Mouse (Mus musculus) spleen, postnatal 14 days (tissue): Measurements from ENCODE around the gene Tm2d1.
A peak's percentile ranks its signal among the peaks of the same experiment; 100 is the strongest.

ENCODE experiments used
- DNase-seq, 2 experiments: peaks; one replicate each; pipeline ENCODE4 v3.0.0; 2021 to 2022; ENCODE audit warnings: low spot score in 2 of 2

Gene Tm2d1

GRCm38 (mm10) chr4:98322223-98322622 lies 60.9 kb downstream of the Tm2d1 start:
- peak; percentile 70 to 80 for DNase-seq

DNA sequence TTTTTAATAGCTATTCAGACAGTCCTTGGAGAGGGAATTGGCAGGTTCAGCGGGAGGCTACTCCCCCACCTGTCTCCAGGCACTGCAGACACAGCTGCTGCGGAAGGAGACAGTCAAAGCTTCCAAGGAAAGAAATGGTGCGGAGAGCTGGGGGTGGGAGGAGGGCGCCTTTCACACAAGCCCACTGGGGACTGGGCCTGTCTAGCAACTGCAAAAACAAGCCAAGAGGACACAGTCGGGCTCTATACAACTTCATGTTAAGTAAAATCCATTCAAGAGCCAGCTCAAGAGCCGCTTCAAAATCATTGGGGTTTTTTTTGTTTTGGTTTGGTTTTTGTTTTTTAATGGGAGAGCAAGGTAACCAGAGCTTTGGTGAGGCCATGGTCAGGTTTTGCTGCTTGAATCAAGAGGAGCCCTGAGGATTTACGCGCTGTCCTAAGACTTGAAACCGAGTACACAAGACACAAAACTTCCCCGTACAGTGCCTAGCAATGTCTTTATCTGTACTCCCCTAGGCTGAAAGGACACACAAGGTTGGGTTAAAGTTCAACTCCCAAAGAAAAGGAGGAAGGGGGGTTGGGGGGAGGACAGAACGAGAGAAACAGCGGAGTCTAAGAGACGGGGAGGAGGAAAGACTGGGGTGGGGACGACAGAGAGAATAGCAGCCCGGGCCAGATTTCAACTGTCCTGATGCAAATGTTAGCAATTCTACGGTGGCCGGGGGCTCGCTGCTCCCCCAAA lies 61.6 kb downstream of the Tm2d1 start:
- no peak for DNase-seq

DNA sequence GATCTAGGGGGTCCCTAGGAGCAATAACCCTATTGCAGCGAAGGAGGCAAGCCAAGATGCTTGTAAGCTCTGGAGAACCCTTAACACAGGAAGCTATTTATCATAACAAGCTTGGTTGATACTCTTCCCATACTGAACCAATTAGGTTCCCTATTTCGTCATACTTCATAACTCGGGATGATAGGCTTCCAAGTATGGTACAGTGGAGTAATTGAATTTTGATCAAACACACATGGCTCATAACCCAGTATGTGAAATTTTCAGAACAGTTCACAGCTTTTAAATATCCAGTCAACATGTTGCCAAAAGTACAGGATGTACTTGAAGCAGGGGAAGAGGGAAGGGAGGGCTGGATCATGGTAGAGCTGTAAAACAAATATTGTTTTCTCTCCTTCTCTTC lies 64.3 kb downstream of the Tm2d1 start:
- no peak for DNase-seq

- no peak for DNase-seq
Observed at GRCm38 (mm10) chr4:98317149-98317548, 66.0 kb downstream of the Tm2d1 start.
